Mouse (Mus musculus): ENCODE measurements around the gene Zfp108.
"Not testable (repeated sequence)": the region's sequence is repeated elsewhere in the genome, so short reads cannot be mapped to it uniquely, and the experiment has no call there.

The Zfp108 gene

DNA sequence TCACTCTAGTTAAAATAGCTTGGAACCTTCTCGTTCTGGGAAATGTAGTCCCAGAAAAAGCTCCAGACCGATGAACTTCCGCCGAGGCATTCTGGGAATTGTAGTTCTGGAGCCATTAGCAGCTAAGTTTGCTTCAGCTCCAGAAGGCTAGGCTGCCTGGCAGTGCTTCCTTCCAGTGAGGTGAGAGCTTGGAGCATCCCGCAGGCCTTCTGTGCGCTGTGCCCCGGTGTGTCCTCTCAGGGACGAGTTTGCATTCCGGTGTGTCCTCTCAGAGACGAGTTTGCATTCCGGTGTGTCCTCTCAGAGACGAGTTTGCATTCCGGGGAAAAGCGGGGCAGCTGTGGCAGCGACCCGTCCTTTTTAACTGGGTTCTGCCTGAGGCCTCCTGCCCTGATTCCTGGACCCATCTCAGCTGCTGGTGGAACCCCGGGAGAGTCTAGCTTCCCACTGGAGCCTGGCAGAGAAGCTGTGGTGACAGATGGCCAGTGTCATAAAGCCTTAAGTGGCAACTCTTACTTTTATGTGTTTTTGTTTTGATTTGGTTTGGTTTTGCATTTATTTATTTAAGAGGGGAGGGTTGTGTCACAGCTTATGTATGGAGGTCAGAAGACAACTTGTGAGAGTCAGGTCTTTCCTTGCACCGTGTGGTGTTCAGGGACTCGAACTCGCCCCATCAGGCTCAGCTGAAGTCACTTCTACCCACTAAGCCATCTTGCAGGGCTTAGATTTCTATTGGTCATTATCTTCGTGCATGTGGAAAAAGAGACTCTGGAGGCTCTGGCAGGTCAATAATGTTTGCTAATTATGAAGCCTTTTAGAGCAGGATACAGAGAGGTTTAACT lies at the start of gene Zfp108:
Gene Zfp108 (plus strand): TSS at position 162 of the 842 bp plus-strand sequence.
- peak; percentile 73 for DNase-seq (ENCODE audit: low spot score)

DNA sequence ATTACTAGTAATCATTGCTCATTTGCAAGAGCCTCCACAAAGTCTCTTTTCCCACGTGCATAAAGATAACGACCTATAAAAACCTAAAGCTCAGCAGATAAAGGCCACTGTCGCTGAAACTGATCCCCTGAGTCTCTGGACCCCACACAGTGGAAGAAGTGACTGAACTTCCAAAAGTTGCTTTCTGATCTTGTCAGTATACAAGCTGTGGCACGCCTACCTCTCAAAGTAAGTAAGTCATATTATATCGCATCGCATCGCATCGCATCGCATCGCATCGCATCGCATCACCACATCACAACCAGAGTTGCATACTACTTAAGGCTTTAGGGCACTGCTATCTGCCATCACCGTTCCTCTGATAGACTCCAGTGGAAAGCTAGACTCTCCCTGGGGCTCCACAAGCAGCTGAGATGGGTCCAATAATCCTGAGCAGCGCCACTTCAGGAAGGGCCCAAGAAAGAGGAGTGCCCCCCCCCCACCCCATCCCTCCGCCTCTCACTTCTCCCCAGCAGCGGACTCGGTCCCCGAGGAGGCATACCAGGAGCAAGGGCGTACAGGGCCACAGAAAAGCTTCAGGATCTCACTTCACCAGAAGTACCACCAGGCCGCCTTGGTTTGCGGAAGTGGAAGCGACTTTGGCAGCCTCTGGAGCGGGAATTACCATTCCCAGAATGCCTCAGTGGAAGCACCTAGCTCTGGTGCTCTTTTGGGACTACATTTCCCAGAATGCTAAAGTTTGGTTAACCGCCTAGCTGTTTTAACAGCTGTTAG lies 46.9 kb upstream of the Zfp108 start:
- DNase-seq (ENCODE audit: low spot score), result peak; percentile 80

DNA sequence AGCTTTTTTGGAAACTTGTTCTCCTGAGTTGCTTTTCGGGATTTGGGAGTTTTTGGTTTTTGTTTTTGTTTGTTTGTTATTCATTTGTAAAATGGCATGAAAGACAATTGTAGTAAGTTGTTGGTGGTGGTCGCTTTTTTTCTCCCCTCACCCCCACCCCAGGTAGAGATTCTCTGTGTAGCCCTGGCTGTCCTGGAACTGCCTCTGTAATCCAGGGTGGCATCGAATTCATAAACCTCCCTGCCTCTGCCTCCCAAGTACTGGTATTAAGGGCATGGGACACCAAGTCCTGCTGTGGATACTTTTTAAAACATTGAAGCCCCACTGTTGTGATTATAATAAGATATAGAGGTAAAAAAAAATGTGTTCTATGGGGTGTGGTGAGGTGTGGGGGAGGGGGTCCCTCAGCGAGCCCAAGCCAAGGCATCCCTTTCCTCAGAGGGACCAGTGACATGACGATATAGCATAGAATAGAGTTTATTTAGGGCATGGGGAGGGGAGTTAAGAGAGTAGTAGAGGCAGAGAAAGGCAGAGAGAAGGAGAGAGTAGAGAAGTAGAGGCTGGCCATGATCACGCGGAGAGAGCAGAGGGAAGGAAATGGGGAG lies 46.2 kb upstream of the Zfp108 start:
- no peak for DNase-seq (ENCODE audit: low spot score)

DNA sequence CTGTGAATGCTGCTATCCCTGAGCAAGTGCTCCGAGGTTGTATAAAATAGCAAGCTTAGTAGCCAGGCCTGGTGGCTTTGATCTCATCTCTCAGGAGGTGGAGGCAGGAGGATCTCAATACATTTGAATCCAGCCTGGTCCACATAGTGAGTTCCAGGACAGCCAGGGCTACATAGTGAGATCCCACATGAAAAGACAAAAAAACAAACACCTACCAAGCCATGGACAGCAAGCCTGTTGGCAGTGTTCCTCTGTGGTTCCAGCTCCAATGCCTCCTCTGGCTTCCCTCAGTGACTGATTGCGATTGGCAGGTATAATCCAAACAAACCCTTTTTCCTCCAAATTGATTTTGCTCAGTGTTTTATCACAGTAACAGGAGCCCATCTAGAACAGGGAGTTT lies 44.3 kb upstream of the Zfp108 start:
- DNase-seq (ENCODE audit: low spot score), result no peak

DNA sequence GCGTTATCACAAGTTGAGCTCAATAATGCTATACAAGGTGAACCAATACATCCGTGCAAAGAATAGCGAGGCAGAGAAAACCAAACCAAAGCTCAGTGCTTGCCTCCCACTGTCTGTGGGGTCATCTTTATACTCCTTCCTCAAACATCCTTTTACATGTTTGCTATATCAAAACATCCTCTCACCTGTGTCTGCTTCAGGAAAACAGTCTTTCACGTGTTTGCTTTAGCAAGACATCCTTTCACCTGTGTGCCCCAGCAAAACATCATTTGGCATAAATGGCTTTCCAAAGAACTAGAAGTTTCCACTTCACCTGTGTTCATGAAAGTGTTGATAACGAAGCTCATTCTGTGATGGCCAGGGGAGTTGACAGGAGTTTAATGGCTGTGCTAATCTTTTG lies 43.3 kb upstream of the Zfp108 start, which contains the start of gene Zfp111:
Gene Zfp111 (minus strand): TSS at position 101 of the 400 bp plus-strand sequence.
- DNase-seq (ENCODE audit: low spot score), result no peak

DNA sequence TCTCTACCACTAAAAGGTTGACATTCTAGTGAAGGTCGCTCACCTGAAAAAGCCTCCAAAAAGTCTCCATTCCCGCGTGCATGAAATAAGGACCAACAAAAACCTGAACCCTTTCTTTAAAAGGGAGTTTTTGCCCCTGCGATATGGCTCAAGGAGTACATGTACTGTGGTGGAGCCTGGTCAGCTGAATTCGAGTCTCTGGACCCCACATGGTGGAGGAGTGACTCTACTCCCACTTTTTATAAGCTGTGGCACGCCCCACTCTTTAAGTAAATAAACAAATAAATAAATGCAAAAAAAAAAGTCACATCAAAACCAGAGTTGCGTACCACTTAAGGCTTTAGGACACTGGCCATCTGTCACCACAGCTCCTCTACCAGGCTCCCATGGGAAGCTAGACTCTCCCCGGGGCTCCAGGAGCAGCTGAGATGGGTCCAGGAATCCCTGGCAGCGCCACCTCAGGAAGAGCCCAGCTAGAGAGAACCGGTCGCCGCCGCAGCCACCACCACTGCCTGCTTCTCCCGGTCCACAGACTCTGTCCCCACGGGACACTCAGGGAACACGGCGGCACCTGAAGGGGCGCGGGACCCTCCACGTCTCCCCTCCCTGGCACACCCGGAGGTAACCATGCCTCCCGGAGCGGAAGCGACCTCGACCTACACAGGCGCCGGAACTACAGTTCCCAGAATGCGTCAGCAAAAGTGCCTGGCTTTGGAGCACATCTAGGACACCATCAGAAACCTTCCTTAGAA lies 17.4 kb upstream of the Zfp108 start, which contains the start of gene Zfp109:
Gene Zfp109 (minus strand): TSS at position 521 of the 752 bp plus-strand sequence.
- DNase-seq (ENCODE audit: low spot score), result peak; percentile 53

DNA sequence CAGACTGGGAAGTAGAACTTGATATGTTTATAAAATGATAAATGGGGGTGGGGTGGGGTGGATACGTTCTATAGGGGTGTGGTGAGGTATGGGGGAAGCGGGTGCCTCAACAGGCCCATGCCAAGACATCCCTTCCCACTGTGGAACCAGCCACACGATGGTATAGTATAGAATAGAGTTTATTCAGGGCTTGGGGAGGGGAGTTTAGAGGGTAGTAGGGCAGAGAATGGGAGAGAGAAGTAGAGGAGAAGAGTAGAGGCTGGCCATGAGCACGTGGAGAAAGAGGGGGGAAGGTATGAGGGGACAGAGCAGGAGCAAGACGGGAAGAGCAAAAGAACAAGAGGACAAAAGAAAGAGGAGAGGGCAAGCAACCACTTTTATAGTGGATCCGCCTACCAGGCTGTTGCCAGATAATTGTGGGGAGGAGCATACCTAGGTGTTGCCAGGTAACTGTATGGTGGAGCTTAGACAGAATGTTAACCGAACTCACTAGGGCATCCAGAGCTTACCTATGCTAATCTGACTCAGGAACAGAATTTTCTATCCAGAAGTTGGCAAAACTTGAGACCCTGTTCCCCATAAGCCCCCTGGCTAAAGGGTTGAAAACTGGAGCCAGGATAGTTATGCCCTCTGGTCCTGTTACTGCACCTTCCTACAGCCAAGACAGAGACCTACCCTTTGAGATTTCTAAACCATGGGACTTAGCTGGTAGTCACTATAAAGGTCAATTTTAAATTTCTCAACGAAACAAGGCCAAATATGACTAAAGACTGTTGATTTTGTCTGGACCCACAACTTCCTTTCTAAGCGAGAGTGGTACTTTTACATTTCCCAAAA lies 597 bp upstream of the Zfp108 start:
- peak; percentile 8 for DNase-seq (ENCODE audit: low spot score)

DNA sequence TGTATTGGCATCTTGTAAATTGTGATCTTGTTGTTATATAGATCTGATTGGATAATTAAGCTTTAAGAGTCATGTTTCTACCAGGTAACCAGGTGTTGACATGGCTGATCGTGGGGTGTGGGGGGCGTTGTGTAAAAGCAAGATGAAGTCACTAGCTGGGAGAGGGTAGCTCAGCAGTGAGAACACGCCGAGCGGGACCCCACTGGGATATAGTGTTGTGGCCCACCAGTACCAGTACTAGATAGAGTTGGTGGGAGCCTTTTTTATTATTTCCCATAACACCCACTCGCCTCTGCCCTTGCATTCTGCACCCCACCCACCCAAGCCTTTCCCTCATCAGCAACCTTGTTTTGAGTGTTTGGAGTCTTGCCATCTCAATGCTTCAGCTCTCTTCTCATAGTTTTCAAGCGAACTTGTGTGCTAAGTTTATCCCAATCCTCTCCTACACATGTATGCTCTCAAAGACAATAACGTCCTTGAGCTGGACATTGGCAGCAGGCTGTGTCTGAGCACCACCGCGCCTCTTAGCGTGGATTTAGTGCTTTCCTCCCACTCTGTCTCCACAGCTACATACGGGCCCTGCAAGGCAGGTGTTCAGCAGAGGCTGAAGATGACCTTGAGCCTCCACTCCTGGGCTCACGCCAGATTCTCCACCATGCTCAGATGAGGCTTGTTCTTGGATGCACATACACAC lies 4.9 kb downstream of the Zfp108 start:
- no peak for DNase-seq (ENCODE audit: low spot score)

DNA sequence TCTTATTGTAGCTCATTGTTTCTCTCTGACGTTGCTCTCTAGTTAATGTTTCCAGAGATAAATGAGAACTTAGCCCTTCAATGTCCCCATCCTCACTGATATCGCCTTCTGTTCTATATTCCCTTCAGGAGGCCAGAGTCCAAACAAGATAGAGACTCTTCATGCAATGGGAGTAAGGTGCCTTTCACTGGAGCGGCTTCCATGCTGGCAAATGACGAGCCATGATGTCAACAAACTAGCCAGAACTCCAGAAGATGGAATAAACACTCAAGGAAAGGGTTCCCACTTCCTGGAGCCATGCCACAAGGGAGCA lies 5.4 kb downstream of the Zfp108 start:
- DNase-seq (ENCODE audit: low spot score), result no peak

DNA sequence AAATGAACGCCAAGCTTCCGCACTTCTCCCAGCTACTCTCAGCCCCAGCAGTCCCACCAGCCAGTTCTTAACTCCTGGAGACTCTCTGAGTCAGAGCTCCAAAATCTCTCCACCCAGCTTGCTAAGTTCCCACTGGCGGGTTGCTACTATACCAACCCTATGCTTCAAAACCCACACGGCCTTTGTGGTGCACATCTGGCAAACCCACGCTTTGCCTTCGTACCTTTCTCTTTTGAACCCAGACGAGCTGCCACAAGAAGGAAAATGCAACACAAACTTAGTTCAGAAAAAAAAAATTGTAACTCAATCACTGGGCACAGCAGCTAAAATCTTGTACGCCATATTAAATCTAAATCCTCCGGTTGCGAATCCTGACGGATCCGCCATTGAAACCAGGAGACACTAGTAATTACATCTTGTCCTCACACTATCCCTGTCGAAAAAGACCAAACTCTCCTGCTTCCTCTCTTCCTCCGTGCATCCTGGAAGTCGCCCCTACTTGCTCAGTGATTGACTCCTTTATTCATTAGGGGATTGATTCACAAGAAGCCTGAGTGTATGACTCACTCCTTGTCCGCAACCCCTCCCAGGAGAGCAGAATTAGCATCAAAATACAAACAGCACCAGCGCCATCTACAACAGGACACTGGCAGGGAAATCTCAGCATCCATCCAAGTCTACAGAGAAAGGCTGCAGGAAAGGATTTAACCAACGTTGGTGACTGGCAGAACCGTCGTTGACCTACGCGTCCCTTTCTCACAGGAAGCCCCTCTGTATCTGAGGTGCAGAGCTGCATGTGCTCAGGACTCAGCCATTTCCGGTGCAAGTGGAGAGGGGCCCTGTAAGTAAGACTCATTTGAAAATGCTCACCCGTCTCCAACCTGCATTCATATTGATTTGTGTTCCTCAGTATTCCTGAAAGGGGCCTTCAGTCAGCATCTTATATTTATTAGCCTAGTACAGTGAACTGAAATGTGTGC lies 13.9 kb downstream of the Zfp108 start:
- DNase-seq (ENCODE audit: low spot score), result no peak

DNA sequence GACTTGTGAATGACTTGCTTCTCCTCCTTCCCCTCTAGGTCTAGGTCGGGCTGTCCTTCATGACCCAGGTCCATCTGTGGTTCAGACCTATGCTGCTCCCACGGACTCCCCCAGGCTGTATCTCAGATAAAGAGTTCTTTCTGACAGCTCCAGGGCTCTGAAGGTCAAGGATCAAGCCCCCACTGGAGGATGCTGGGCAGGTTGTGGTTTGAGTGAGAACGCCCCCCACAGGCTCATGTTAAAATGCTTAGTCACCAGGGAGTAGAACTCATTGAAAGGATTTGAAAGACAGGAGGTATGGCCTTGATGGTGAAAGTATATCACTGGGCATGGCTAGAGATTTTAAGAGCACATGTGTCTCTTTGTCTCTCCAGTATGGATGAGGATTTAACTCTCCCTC lies 14.7 kb downstream of the Zfp108 start:
- DNase-seq (ENCODE audit: low spot score), result no peak

DNA sequence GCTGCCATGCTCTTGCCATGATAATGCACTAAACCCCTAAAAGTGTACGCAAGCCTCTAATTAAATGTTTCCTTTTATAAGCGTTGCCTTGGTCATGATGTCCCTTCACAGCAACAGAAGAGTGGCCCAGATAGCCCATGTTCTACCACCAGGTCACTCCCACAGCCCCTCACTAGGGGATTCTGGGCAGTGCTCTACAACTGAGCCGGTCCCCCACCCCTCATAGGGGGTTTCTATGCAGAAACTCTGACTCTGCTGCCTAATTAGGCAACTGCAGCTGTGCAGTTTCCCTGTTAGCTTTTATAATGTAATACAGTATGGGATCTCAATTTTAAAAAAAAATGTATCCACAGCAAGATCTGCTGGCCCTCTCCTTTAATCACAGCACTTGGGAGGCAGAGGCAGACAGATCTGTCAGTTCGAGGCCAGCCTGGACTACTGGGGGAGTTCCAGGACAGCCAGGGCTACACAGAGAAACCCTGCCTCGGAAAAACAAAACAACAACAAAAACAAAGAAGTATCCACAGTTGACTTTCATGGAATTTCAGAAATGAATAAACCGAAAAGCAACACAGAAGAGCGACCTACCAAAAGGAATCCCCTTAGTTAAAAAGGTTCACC lies 15.2 kb downstream of the Zfp108 start:
- no peak for DNase-seq (ENCODE audit: low spot score)

DNA sequence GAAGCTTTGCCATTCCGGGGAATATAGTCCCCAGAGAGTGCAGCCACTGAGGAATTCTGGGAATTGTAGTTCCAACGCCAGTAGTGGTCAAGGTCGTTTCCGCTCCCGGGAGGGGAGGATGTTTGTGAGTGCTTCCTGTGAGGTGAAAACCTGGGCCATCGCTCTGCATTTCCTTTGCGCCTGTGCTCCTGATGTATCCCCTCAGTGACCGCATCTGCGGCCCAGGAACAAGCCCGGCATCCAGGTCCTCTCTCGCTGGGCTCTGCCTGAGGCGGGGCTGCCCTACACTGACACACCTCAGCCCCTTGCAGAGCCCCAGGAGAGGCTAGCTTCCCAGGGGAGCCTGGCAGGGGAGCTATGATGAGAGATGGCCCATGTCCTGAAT lies 15.7 kb downstream of the Zfp108 start, which contains the start of gene Zfp93:
Gene Zfp93 (plus strand): TSS at position 133 of the 385 bp plus-strand sequence.
- peak; percentile 81 for DNase-seq (ENCODE audit: low spot score)

DNA sequence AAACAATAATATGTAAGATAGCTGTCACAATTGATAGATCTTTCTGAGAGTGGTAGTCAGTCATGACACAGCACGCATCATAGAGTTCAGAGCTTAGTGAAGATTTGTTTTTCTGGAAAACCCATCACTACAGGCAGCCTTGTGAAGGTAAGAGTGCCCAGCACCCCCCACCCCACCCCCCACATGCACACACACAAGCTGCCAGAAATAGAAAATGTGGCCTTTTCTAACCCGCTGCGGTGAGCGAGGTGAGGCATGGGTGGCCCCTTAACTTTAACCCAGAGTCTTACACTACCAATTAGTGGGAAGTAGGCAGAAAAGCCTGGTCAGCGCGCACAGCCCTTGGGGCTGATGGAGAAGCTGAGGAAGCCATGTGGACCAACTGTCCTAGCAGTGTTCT lies 16.6 kb downstream of the Zfp108 start:
- no peak for DNase-seq (ENCODE audit: low spot score)

DNA sequence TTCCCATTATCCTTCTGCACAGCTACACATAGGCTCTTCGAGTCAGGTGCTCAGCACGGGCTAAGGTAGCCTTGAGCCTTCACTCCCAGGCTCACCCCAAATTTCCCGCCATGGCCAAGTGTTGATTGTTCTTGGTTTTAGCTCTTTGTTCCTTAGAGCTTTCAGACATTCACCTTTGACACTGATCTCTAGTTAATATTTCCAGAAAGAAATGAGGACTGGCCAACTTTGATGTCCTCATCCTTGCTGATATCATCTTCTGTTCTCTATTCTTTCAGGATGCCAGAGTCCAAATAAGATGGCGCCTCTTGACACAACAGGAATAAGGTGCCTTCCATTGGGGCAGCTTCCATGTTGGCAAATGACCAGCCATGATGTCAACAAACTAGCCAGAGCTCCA lies 19.9 kb downstream of the Zfp108 start:
- DNase-seq (ENCODE audit: low spot score), result no peak

DNA sequence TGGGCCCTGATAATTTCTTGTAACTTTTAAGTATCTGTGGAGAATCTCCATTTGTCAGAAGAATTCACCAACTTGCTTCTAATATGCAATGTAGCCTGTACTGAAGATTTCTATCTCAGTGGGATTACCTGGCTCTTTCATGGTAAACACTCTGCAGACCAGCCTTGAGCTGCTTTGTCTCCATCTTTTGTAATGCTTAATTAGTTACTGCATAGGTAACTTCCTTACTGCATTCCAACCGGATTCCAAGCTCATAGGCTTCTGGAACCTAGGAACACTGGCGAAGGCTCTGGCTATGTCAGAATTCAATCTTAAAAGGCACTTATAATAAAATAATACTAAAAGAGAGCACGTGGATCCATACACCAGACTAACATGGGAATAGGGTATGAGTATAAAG lies 24.2 kb downstream of the Zfp108 start:
- DNase-seq (ENCODE audit: low spot score), result not testable (repeated sequence)

DNA sequence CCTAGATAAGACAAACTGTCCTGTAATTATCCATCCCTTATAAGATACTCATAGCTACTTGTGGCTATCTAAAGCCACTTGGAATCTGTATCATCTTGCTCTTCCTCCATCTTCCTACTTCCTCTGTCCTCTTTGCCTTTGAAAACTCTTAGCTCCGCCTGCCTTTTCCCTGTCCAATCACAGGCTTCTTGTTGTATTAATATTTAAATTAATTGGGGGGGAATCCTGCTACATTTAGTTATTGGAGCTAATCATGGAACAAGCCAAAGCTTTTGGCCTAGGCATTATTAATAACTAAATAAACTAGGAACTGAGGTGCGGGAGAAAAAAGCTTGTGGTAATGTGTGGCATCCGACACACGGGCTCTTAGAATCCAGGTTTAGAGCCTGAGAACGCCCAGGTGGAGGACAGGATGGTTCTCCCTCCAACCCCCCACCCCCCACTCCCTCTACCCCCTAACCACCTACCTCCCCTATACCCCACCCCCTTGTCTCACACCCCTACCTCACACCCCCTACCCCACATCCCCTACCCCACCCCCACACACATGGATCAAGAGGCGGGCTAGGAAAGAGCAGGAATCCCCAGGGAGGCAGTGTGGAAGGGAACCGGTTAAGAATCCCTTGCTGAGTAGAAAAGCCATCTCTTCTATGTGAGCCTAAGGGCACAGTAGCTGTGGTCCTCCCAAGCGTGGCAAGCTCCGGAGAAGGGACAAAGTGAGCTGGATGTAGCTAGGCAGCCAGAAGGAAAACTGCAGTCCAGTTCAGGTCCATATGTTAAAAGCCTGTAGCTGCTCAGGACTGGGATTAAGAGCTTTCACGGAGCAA lies 25.6 kb downstream of the Zfp108 start:
- DNase-seq (ENCODE audit: low spot score), result no peak

DNA sequence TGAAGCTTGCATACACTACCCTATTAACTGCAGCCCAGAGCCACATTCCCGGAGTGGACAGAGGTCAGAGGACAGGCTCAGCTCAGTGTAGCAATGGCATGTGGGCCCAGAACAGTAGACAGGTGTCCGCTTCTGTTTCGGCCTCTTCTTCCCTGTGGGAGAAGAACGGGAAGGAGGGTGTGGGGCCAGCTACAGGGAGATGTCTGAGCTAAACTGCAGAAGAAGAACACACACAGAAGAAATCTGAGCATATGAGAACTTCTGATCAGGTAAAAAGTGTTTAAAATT lies 26.2 kb downstream of the Zfp108 start:
- DNase-seq (ENCODE audit: low spot score), result no peak
